ENCODE assay signal across 40 mouse cellular contexts in genomic region chr15:80575817-80576370, GRCm38 (mm10). TPM values are rescaled to one million over a fixed set of nuclear protein-coding genes. Genes with fewer than 3 reads are reported as not detected.
DNase-seq lines count a peak whose midpoint lies in the region; ATAC-seq and TF ChIP-seq lines count a peak whose summit lies in the region.
"Had no signal": no experiment of that assay in that cellular context is flagged by ENCODE, and none has a peak within 500 bp of the region (broad histone marks: within the 10 kb centered on the region; RNA-seq: fewer than 3 reads in every experiment).

No protein-coding gene starts in this region.

- peaks cover 14% of the 10 kb centered on the region; the same call in 1 of the 2 replicates for H3K4me1 ChIP-seq in heart, embryonic 10.5 days
- H3K4me1 ChIP-seq in lung, postnatal 0 days (ENCODE audit: insufficient read depth, low read depth, low read length) = no peaks in the 10 kb centered on the region
- H3K4me1 ChIP-seq: kidney, embryonic 15.5 days had no signal

- no peak overlapping the region for H3K4me3 ChIP-seq in heart, embryonic 10.5 days
- H3K4me3 ChIP-seq in lung, postnatal 0 days (ENCODE audit: low read depth, low read length) = no peak overlapping the region
- H3K4me3 ChIP-seq: erythroblast, embryonic 14.5 days; forebrain, embryonic 15.5 days; heart, embryonic 13.5 days; hindbrain, embryonic 10.5 days; hindbrain, embryonic 15.5 days; kidney, embryonic 15.5 days; liver, embryonic 12.5 days; midbrain, embryonic 13.5 days; neural tube, embryonic 15.5 days had no signal

- H3K36me3 ChIP-seq in heart, embryonic 10.5 days = no peaks in the 10 kb centered on the region
- no peaks in the 10 kb centered on the region for H3K36me3 ChIP-seq in lung, postnatal 0 days (ENCODE audit: insufficient read depth, low read length)
- H3K36me3 ChIP-seq: forebrain, embryonic 15.5 days; heart, embryonic 13.5 days; hindbrain, embryonic 10.5 days; hindbrain, embryonic 15.5 days; kidney, embryonic 15.5 days; liver, embryonic 12.5 days; midbrain, embryonic 13.5 days; neural tube, embryonic 15.5 days had no signal

- no peak overlapping the region for H3K4me2 ChIP-seq in lung, postnatal 0 days (replicated peaks; ENCODE audit: low read depth, low read length)
- H3K4me2 ChIP-seq: forebrain, embryonic 15.5 days; heart, embryonic 13.5 days; hindbrain, embryonic 15.5 days; kidney, embryonic 15.5 days; liver, embryonic 12.5 days; midbrain, embryonic 13.5 days; neural tube, embryonic 15.5 days had no signal

- no peak for ATAC-seq in cerebellum, adult (ENCODE audit: insufficient number of reproducible peaks, low FRiP score, low TSS enrichment)
- ATAC-seq in CD4-positive, CD25-positive, alpha-beta regulatory T cell, adult 4 months = no peak
- ATAC-seq in lung, postnatal 0 days = no peak
- ATAC-seq: forebrain, embryonic 15.5 days; liver, embryonic 12.5 days; midbrain, embryonic 13.5 days had no signal

- no peak for TF ChIP-seq CTCF in lung, postnatal 0 days (IDR thresholded peaks at IDR 0.05)

- no peak overlapping the region for H3K27ac ChIP-seq in heart, embryonic 10.5 days
- H3K27ac ChIP-seq in lung, postnatal 0 days (ENCODE audit: low read length) = no peak overlapping the region
- H3K27ac ChIP-seq: forebrain, embryonic 15.5 days; heart, embryonic 13.5 days; hindbrain, embryonic 10.5 days; hindbrain, embryonic 15.5 days; kidney, embryonic 15.5 days; liver, embryonic 12.5 days; macrophage; midbrain, embryonic 13.5 days; neural tube, embryonic 15.5 days had no signal

- H3K9ac ChIP-seq in lung, postnatal 0 days (replicated peaks; ENCODE audit: low read depth) = no peak overlapping the region
- H3K9ac ChIP-seq: forebrain, embryonic 15.5 days; heart, embryonic 13.5 days; hindbrain, embryonic 15.5 days; kidney, embryonic 15.5 days; liver, embryonic 12.5 days; midbrain, embryonic 13.5 days; neural tube, embryonic 15.5 days had no signal

- WGBS in heart, embryonic 10.5 days = 92% methylated on average over 13 of the region's 13 CpGs
- WGBS in lung, postnatal 0 days = 87% methylated on average over 13 of the region's 13 CpGs

- peaks cover 72% of the 10 kb centered on the region for H3K27me3 ChIP-seq in heart, embryonic 10.5 days (ENCODE audit: insufficient read depth, poor library complexity, severe bottlenecking)
- H3K27me3 ChIP-seq in lung, postnatal 0 days (replicated peaks; ENCODE audit: insufficient read depth, low read length) = 0 out of 2 replicates have a peak, but pooled peaks cover 3% of the 10 kb centered on the region
- H3K27me3 ChIP-seq: forebrain, embryonic 15.5 days; hindbrain, embryonic 15.5 days had no signal

- DNase-seq in cerebellum, postnatal 14 days = peak; percentile 15 to 44
- DNase-seq in heart, embryonic 10.5 days (ENCODE audit: low spot score) = peak; percentile 47
- no peak for DNase-seq in heart, adult 9 months (ENCODE audit: low spot score in 2 of 2)
- DNase-seq in CD4-positive helper T cell, adult 2 months (ENCODE audit: low read depth, low spot score) = peak; percentile 39
- DNase-seq in layer of hippocampus, adult 8-10 months (ENCODE audit: low spot score in 2 of 2) = peak; percentile 8 to 20
- DNase-seq in lung, postnatal 0 days (ENCODE audit: low spot score) = no peak
- DNase-seq: adrenal gland, postnatal 36 days; cerebellum, adult 11 months; cerebellum, adult 9-10 months; gastrocnemius, postnatal 14 days; heart, adult 18-20 months; heart, postnatal 10 days; kidney, adult 18-20 months; kidney, postnatal 25 days; left cerebral cortex, postnatal 4 days; lung, adult 18-20 months; lung, postnatal 10 days; retina, postnatal 1 day; right cerebral cortex, postnatal 14 days; thymus, postnatal 36 days had no signal

- TF ChIP-seq EP300 in lung, postnatal 0 days (IDR thresholded peaks at IDR 0.05) = no peak

- H3K9me3 ChIP-seq in heart, embryonic 10.5 days = no peaks in the 10 kb centered on the region
- H3K9me3 ChIP-seq in lung, postnatal 0 days (ENCODE audit: low read length) = no peaks in the 10 kb centered on the region
- H3K9me3 ChIP-seq: forebrain, embryonic 15.5 days; heart, embryonic 13.5 days; hindbrain, embryonic 10.5 days; hindbrain, embryonic 15.5 days; kidney, embryonic 15.5 days; liver, embryonic 12.5 days; midbrain, embryonic 13.5 days; neural tube, embryonic 15.5 days had no signal

RNA-seq across cellular contexts. Expression of gene Grap2, which starts 3.5 kb away (rescaled TPM):
- 4.9 and 5.0 TPM in 2 replicates for polyA plus RNA-seq in heart, embryonic 10.5 days (2016; fragmentation: Nextera tagmentation; extraction: Ambion mirVana)
- total RNA-seq in layer of hippocampus, adult 8-10 months (2022) = under 1 TPM; 0.07 to 0.34 (median 0.17) TPM
- 10 to 100 TPM; 37.7 to 55.0 TPM for polyA plus RNA-seq in CD4-positive, CD25-positive, alpha-beta regulatory T cell, adult 4 months (2017; shearing (Covaris generic))
- 1.9 and 2.2 TPM in 2 replicates for polyA plus RNA-seq in lung, postnatal 0 days (2015; fragmentation: Nextera tagmentation; extraction: Ambion mirVana)

RNA-seq across cellular contexts. Expression of gene Enthd1, which starts 10.9 kb away (rescaled TPM):
- not detected in 2 replicates for polyA plus RNA-seq in heart, embryonic 10.5 days (2016; fragmentation: Nextera tagmentation; extraction: Ambion mirVana)
- not detected for total RNA-seq in layer of hippocampus, adult 8-10 months (2022)
- polyA plus RNA-seq in CD4-positive, CD25-positive, alpha-beta regulatory T cell, adult 4 months (2017; shearing (Covaris generic)) = under 1 TPM in 1 of 2 experiments, not detected in 1; 0.24 TPM
- not detected in 2 replicates for polyA plus RNA-seq in lung, postnatal 0 days (2015; fragmentation: Nextera tagmentation; extraction: Ambion mirVana)
- total RNA-seq: adrenal gland, adult 18-20 months; adrenal gland, postnatal 36 days; gastrocnemius, postnatal 14 days; heart, adult 18-20 months; heart, postnatal 10 days; layer of hippocampus, postnatal 14 days; megakaryocyte-erythroid progenitor cell, adult 5-6 weeks; monocyte, adult 5-6 weeks had no signal
- polyA plus RNA-seq: cortical plate, adult 2 months; erythroblast, embryonic 14.5 days; forebrain, embryonic 15.5 days; heart, embryonic 13.5 days; hindbrain, embryonic 10.5 days; hindbrain, embryonic 15.5 days; intestine, embryonic 14.5 days; kidney, embryonic 15.5 days; liver, embryonic 12.5 days; macrophage; midbrain, embryonic 13.5 days; neural tube, embryonic 15.5 days; small intestine, adult 2 months; stomach, embryonic 16.5 days had no signal

Comparison
In these comparisons a context has a peak if more than half of its experiments do, and no peak if none do; other contexts are left out.
1. DNase-seq: peak in cerebellum, postnatal 14 days (2 of 2), heart, embryonic 10.5 days (single experiment), CD4-positive helper T cell, adult 2 months (single experiment) and layer of hippocampus, adult 8-10 months (2 of 2); none in heart, adult 9 months (0 of 2) and lung, postnatal 0 days (single experiment).